In genomic region chr9:21090537-21090936, GRCm38 (mm10) we compare ENCODE assay signal across 9 mouse cellular contexts. TPM values are rescaled to one million over a fixed set of nuclear protein-coding genes. Genes with fewer than 3 reads are reported as not detected.
DNase-seq lines count a peak whose midpoint lies in the region; ATAC-seq and TF ChIP-seq lines count a peak whose summit lies in the region.
"Had no signal": no experiment of that assay in that cellular context is flagged by ENCODE, and none has a peak within 500 bp of the region (broad histone marks: within the 10 kb centered on the region; RNA-seq: fewer than 3 reads in every experiment).

No protein-coding gene starts in this region.

- no peak for TF ChIP-seq CTCF in forebrain, postnatal 0 days (IDR thresholded peaks at IDR 0.05; ENCODE audit: low read depth)

- peak overlapping the region; percentile 84 for H3K9ac ChIP-seq in heart, embryonic 12.5 days
- H3K9ac ChIP-seq in ES-E14 (ENCODE audit: insufficient read depth, low read depth, low read length, poor library complexity, severe bottlenecking): peak overlapping the region; percentile 98; the same call in 1 of the 2 replicates
- peak overlapping the region; percentile 77 for H3K9ac ChIP-seq in forebrain, postnatal 0 days

- 83% methylated on average over 1 of the region's 1 CpGs for WGBS in heart, embryonic 12.5 days
- 86% methylated on average over 1 of the region's 1 CpGs for WGBS in forebrain, postnatal 0 days
- 100% methylated on average over 1 of the region's 1 CpGs for WGBS in macrophage (ENCODE audit: missing documents)

- no peak overlapping the region for H3K27ac ChIP-seq in heart, embryonic 12.5 days (ENCODE audit: poor library complexity, severe bottlenecking)
- H3K27ac ChIP-seq in ES-E14 (ENCODE audit: insufficient read depth, low read depth, low read length, poor library complexity, severe bottlenecking) (no peak overlapping the region), macrophage (no peak overlapping the region)
- H3K27ac ChIP-seq in forebrain, postnatal 0 days (ENCODE audit: low read depth, low read length): no peak overlapping the region

- no peak for DNase-seq in heart, adult 8-10 months (ENCODE audit: low spot score)
- DNase-seq in ES-E14 (ENCODE audit: low read depth, low spot score): no peak
- no peak for DNase-seq in forebrain, postnatal 0 days
- no peak for DNase-seq in gastrocnemius, postnatal 14 days
- DNase-seq in left cerebral cortex, postnatal 36 days (ENCODE audit: low spot score in 2 of 2): no peak
- no peak for DNase-seq in adrenal gland, adult 8-10 months

- H3K79me2 ChIP-seq in macrophage (ENCODE audit: inconsistent target): peaks cover 62% of the 10 kb centered on the region

- in situ Hi-C loops in ES-E14 (cut with MboI; ENCODE audit: low sequenced_read_pairs in 2 of 2, unreplicated experiment in 2 of 2): no loop called here

- peaks cover 49% of the 10 kb centered on the region for H3K36me3 ChIP-seq in heart, embryonic 12.5 days
- H3K36me3 ChIP-seq in ES-E14 (ENCODE audit: control insufficient read depth, insufficient read depth, low read length, poor library complexity, severe bottlenecking) (peaks cover 46% of the 10 kb centered on the region), macrophage (ENCODE audit: inconsistent target) (peaks cover 36% of the 10 kb centered on the region; the same call in 1 of the 2 replicates)
- peaks cover 42% of the 10 kb centered on the region for H3K36me3 ChIP-seq in forebrain, postnatal 0 days (ENCODE audit: insufficient read depth)

- H3K9me3 ChIP-seq in heart, embryonic 12.5 days (replicated peaks): no peaks in the 10 kb centered on the region
- H3K9me3 ChIP-seq in ES-E14 (ENCODE audit: control insufficient read depth, insufficient read depth, low read depth, low read length): no peaks in the 10 kb centered on the region
- H3K9me3 ChIP-seq in forebrain, postnatal 0 days (ENCODE audit: low read length): no peaks in the 10 kb centered on the region

- peak overlapping the region; percentile 97 for H3K4me2 ChIP-seq in heart, embryonic 12.5 days
- peak overlapping the region; percentile 72 for H3K4me2 ChIP-seq in forebrain, postnatal 0 days (ENCODE audit: low read depth)

- no peak for ATAC-seq in heart, embryonic 12.5 days (ENCODE audit: insufficient number of reproducible peaks, low FRiP score)
- ATAC-seq in forebrain, postnatal 0 days: no peak

- intact Hi-C loops in gastrocnemius, postnatal 14 days (cut with DNase I; ENCODE audit: low total_unique reads): no loop called here
- intact Hi-C loops in left cerebral cortex, postnatal 36 days (cut with DNase I): loop anchor here (5.0 kb wide), 1 partner anchor 42 kb away; the partner anchor contains the start of gene Tyk2

- H3K4me1 ChIP-seq in heart, embryonic 12.5 days (replicated peaks): peaks cover 29% of the 10 kb centered on the region
- peaks cover 2 to 4% of the 10 kb centered on the region in 2 experiments; a peak in 3 of 4 replicates for H3K4me1 ChIP-seq in ES-E14 (ENCODE audit: control insufficient read depth in 2 of 2, insufficient read depth in 2 of 2, low read length in 2 of 2, poor library complexity in 1 of 2)
- H3K4me1 ChIP-seq in forebrain, postnatal 0 days (ENCODE audit: insufficient read depth): peaks cover 7% of the 10 kb centered on the region

- H3K27me3 ChIP-seq in heart, embryonic 12.5 days (replicated peaks): no peaks in the 10 kb centered on the region
- H3K27me3 ChIP-seq in forebrain, postnatal 0 days (ENCODE audit: insufficient read depth, low read length): no peaks in the 10 kb centered on the region

- H3K4me3 ChIP-seq in heart, embryonic 12.5 days: peak overlapping the region; percentile 76
- H3K4me3 ChIP-seq in ES-E14 (ENCODE audit: insufficient read depth in 1 of 2, low read depth in 1 of 2, low read length in 2 of 2, poor library complexity in 1 of 2, severe bottlenecking in 1 of 2) (peak overlapping the region; percentile 87 to 93), macrophage (ENCODE audit: inconsistent target) (peak overlapping the region; percentile 86)
- H3K4me3 ChIP-seq in forebrain, postnatal 0 days (ENCODE audit: low read depth, low read length): peak overlapping the region; percentile 71

TF ChIP-seq in ES-E14, 5 proteins besides CTCF, POLR2A, EP300 and RAD21 (continues in another document):
- TF ChIP-seq MAFK (IDR thresholded peaks at IDR 0.05; ENCODE audit: insufficient read depth, low read depth, low read length) (no peak), HCFC1 (IDR thresholded peaks at IDR 0.05; ENCODE audit: borderline replicate concordance, insufficient read depth, low read length) (no peak), ZC3H11A (IDR thresholded peaks at IDR 0.05; ENCODE audit: borderline replicate concordance, low read depth, low read length) (no peak)

RNA-seq across cellular contexts. Expression of gene Gm38431, which starts 1.3 kb away (rescaled TPM):
- 1.8 and 2.0 TPM in 2 replicates for polyA plus RNA-seq in heart, embryonic 12.5 days (2016; fragmentation: Nextera tagmentation; extraction: Ambion mirVana)
- total RNA-seq in heart, adult 8-10 months (2022): 1 to 10 TPM in 1 of 4 experiments, under 1 TPM in 3; 0.26 to 1.6 (median 0.36) TPM
- total RNA-seq in ES-E14 (2012; rRNA removed): 18.5 and 22.1 TPM in 2 replicates
- total RNA-seq in forebrain, postnatal 0 days (2014; rRNA removed): 0.43 and 3.4 TPM in 2 replicates
- polyA plus RNA-seq in forebrain, postnatal 0 days (2015; fragmentation: Nextera tagmentation; extraction: Ambion mirVana): 0.34 and 0.44 TPM in 2 replicates
- total RNA-seq in macrophage (2018; cell fraction: chromatin; rRNA removed): 10 to 100 TPM in 9 of 26 experiments, 1 to 10 TPM in 17; 3.6 to 34.0 (median 7.0) TPM
- total RNA-seq in macrophage (2018; cell fraction: cytosol; rRNA removed): 1 to 10 TPM in 18 of 26 experiments, under 1 TPM in 8; 0.53 to 2.4 (median 1.2) TPM
- total RNA-seq in macrophage (2018; cell fraction: nucleus; rRNA removed): 1 to 10 TPM in 25 of 26 experiments, under 1 TPM in 1; 0.96 to 5.7 (median 2.7) TPM
- 0.88 to 8.1 TPM (median 2.0 TPM) in 3 replicates for polyA plus RNA-seq in macrophage (2018)
- 1 to 10 TPM in 1 of 2 experiments, under 1 TPM in 1; 0.92 to 1.1 TPM for total RNA-seq in gastrocnemius, postnatal 14 days (2021)
- 1 to 10 TPM; 2.1 to 3.5 TPM for total RNA-seq in left cerebral cortex, postnatal 36 days (2021)
- 1 to 10 TPM in 3 of 4 experiments, under 1 TPM in 1; 0.49 to 3.2 (median 2.3) TPM for total RNA-seq in adrenal gland, adult 8-10 months (2022)

RNA-seq across cellular contexts. Expression of gene Raver1, which starts 1.3 kb away (rescaled TPM):
- polyA plus RNA-seq in heart, embryonic 12.5 days (2016; fragmentation: Nextera tagmentation; extraction: Ambion mirVana): 62.9 and 67.7 TPM in 2 replicates
- total RNA-seq in heart, adult 8-10 months (2022): 10 to 100 TPM; 25.7 to 26.2 (median 26.0) TPM
- 18.9 and 26.3 TPM in 2 replicates for total RNA-seq in ES-E14 (2012; rRNA removed)
- 24.5 and 40.3 TPM in 2 replicates for total RNA-seq in forebrain, postnatal 0 days (2014; rRNA removed)
- 23.2 and 24.3 TPM in 2 replicates for polyA plus RNA-seq in forebrain, postnatal 0 days (2015; fragmentation: Nextera tagmentation; extraction: Ambion mirVana)
- total RNA-seq in macrophage (2018; cell fraction: chromatin; rRNA removed): 10 to 100 TPM; 23.7 to 63.5 (median 47.2) TPM
- total RNA-seq in macrophage (2018; cell fraction: cytosol; rRNA removed): 10 to 100 TPM; 31.9 to 51.1 (median 39.1) TPM
- 10 to 100 TPM; 37.6 to 65.2 (median 48.8) TPM for total RNA-seq in macrophage (2018; cell fraction: nucleus; rRNA removed)
- 24.3 to 37.8 TPM (median 28.2 TPM) in 3 replicates for polyA plus RNA-seq in macrophage (2018)
- 10 to 100 TPM; 16.2 to 19.6 TPM for total RNA-seq in gastrocnemius, postnatal 14 days (2021)
- total RNA-seq in left cerebral cortex, postnatal 36 days (2021): 10 to 100 TPM; 26.1 to 29.0 TPM
- total RNA-seq in adrenal gland, adult 8-10 months (2022): 10 to 100 TPM; 43.9 to 78.6 (median 56.6) TPM

RNA-seq across cellular contexts. Expression of gene Fdx1l, which starts 17.1 kb away (rescaled TPM):
- 44.2 and 47.7 TPM in 2 replicates for polyA plus RNA-seq in heart, embryonic 12.5 days (2016; fragmentation: Nextera tagmentation; extraction: Ambion mirVana)
- total RNA-seq in heart, adult 8-10 months (2022): 10 to 100 TPM; 36.4 to 53.0 (median 41.0) TPM
- 38.8 and 46.0 TPM in 2 replicates for total RNA-seq in ES-E14 (2012; rRNA removed)
- total RNA-seq in forebrain, postnatal 0 days (2014; rRNA removed): 63.2 and 69.2 TPM in 2 replicates
- polyA plus RNA-seq in forebrain, postnatal 0 days (2015; fragmentation: Nextera tagmentation; extraction: Ambion mirVana): 79.4 and 94.9 TPM in 2 replicates
- total RNA-seq in macrophage (2018; cell fraction: chromatin; rRNA removed): 10 to 100 TPM in 25 of 26 experiments, 1 to 10 TPM in 1; 9.8 to 76.5 (median 25.1) TPM
- total RNA-seq in macrophage (2018; cell fraction: cytosol; rRNA removed): 10 to 100 TPM; 25.8 to 54.0 (median 42.0) TPM
- 10 to 100 TPM; 19.0 to 53.9 (median 31.2) TPM for total RNA-seq in macrophage (2018; cell fraction: nucleus; rRNA removed)
- 22.6 to 65.1 TPM (median 36.6 TPM) in 3 replicates for polyA plus RNA-seq in macrophage (2018)
- 10 to 100 TPM; 25.5 to 26.5 TPM for total RNA-seq in gastrocnemius, postnatal 14 days (2021)
- 10 to 100 TPM; 59.0 to 70.8 TPM for total RNA-seq in left cerebral cortex, postnatal 36 days (2021)
- total RNA-seq in adrenal gland, adult 8-10 months (2022): 10 to 100 TPM; 40.3 to 55.0 (median 45.6) TPM

RNA-seq across cellular contexts. Expression of gene Gm49373, which starts 17.6 kb away (rescaled TPM):
- polyA plus RNA-seq in heart, embryonic 12.5 days (2016; fragmentation: Nextera tagmentation; extraction: Ambion mirVana): 0.63 and 0.69 TPM in 2 replicates
- under 1 TPM in 1 of 4 experiments, not detected in 3; 0.38 TPM for total RNA-seq in heart, adult 8-10 months (2022)
- total RNA-seq in ES-E14 (2012; rRNA removed): 2.1 and 2.7 TPM in 2 replicates
- total RNA-seq in forebrain, postnatal 0 days (2014; rRNA removed): 1.5 and 2.6 TPM in 2 replicates
- 0.74 and 0.79 TPM in 2 replicates for polyA plus RNA-seq in forebrain, postnatal 0 days (2015; fragmentation: Nextera tagmentation; extraction: Ambion mirVana)
- 1 to 10 TPM in 8 of 26 experiments, under 1 TPM in 12, not detected in 6; 0.32 to 1.5 (median 0.62) TPM for total RNA-seq in macrophage (2018; cell fraction: chromatin; rRNA removed)
- total RNA-seq in macrophage (2018; cell fraction: cytosol; rRNA removed): under 1 TPM in 24 of 26 experiments, not detected in 2; 0.07 to 0.47 (median 0.18) TPM
- total RNA-seq in macrophage (2018; cell fraction: nucleus; rRNA removed): 1 to 10 TPM in 5 of 26 experiments, under 1 TPM in 13, not detected in 8; 0.36 to 1.7 (median 0.58) TPM
- 0.22 TPM in 1 of 3 replicates, not detected in the others for polyA plus RNA-seq in macrophage (2018)
- total RNA-seq in gastrocnemius, postnatal 14 days (2021): under 1 TPM in 1 of 2 experiments, not detected in 1; 0.13 TPM
- 1 to 10 TPM; 1.5 to 1.6 TPM for total RNA-seq in left cerebral cortex, postnatal 36 days (2021)
- total RNA-seq in adrenal gland, adult 8-10 months (2022): under 1 TPM; 0.24 to 0.68 (median 0.42) TPM

RNA-seq across cellular contexts. Expression of gene Zglp1, which starts 23.6 kb away (rescaled TPM):
- polyA plus RNA-seq in heart, embryonic 12.5 days (2016; fragmentation: Nextera tagmentation; extraction: Ambion mirVana): 1.0 and 1.1 TPM in 2 replicates
- total RNA-seq in heart, adult 8-10 months (2022): not detected
- total RNA-seq in ES-E14 (2012; rRNA removed): 1.3 and 2.0 TPM in 2 replicates
- total RNA-seq in forebrain, postnatal 0 days (2014; rRNA removed): not detected in 2 replicates
- 0.56 and 0.84 TPM in 2 replicates for polyA plus RNA-seq in forebrain, postnatal 0 days (2015; fragmentation: Nextera tagmentation; extraction: Ambion mirVana)
- total RNA-seq in macrophage (2018; cell fraction: chromatin; rRNA removed): 1 to 10 TPM in 1 of 26 experiments, not detected in 25; 2.5 TPM
- total RNA-seq in macrophage (2018; cell fraction: cytosol; rRNA removed): not detected
- total RNA-seq in macrophage (2018; cell fraction: nucleus; rRNA removed): 1 to 10 TPM in 2 of 26 experiments, not detected in 24; 1.4 to 8.5 TPM
- not detected in 3 replicates for polyA plus RNA-seq in macrophage (2018)
- total RNA-seq in gastrocnemius, postnatal 14 days (2021): not detected
- total RNA-seq in left cerebral cortex, postnatal 36 days (2021): not detected
- total RNA-seq in adrenal gland, adult 8-10 months (2022): under 1 TPM in 1 of 4 experiments, not detected in 3; 0.70 TPM
- total RNA-seq: neutrophil, adult 5-6 weeks had no signal
